Mouse (Mus musculus) myocyte (in vitro differentiated cells): ENCODE measurements around the gene Zbed4. TPM values are rescaled to one million over a fixed set of nuclear protein-coding genes. Genes with fewer than 3 reads are reported as not detected.
A peak's percentile ranks its signal among the peaks of the same experiment; 100 is the strongest.

Experiments
- H3K27me3 ChIP-seq: one replicate; pipeline ENCODE4 v1.6.1; 2011; ENCODE audit not compliant: control insufficient read depth, insufficient read depth, insufficient read length
- H3K36me3 ChIP-seq: one replicate; pipeline ENCODE4 v1.6.1; 2011; ENCODE audit not compliant: control insufficient read depth, insufficient read depth
- H3K4me2 ChIP-seq: one replicate; pipeline ENCODE4 v1.6.1; 2011; ENCODE audit warnings: low read depth, control low read depth
- H3K4me3 ChIP-seq: one replicate; pipeline ENCODE4 v1.5.1; 2011; ENCODE audit warnings: mild to moderate bottlenecking, control low read depth, moderate library complexity
- H3K79me2 ChIP-seq: one replicate; pipeline ENCODE4 v1.6.1; 2011; ENCODE audit not compliant: control insufficient read depth, insufficient read depth
- H3ac ChIP-seq: one replicate; pipeline ENCODE4 v1.6.1; 2011; ENCODE audit not compliant: control insufficient read depth, insufficient read length
- CEBPB ChIP-seq: IDR thresholded peaks from 2 replicates; pipeline ENCODE4 v1.6.1; 2011; ENCODE audit warnings: mild to moderate bottlenecking, moderate library complexity; ENCODE audit not compliant: poor library complexity, insufficient read depth, severe bottlenecking
- E2F4 ChIP-seq: IDR thresholded peaks from one replicate; pipeline ENCODE4 v1.6.1; 2011; ENCODE audit warnings: mild to moderate bottlenecking, control low read depth, moderate library complexity; ENCODE audit not compliant: insufficient read depth
- MAX ChIP-seq: IDR thresholded peaks from one replicate; pipeline ENCODE4 v1.6.1; 2011; ENCODE audit warnings: low read depth, mild to moderate bottlenecking, control low read depth
- MYOD1 ChIP-seq, 3 experiments: IDR thresholded peaks; one replicate each; pipeline ENCODE4 v1.6.1; 2011; ENCODE audit warnings: control low read depth in 2 of 3, low read depth in 2 of 3, mild to moderate bottlenecking in 2 of 3, moderate library complexity in 1 of 3; ENCODE audit not compliant: insufficient read length in 2 of 3, control insufficient read depth in 1 of 3
- MYOG ChIP-seq, 3 experiments: IDR thresholded peaks; one replicate each; pipeline ENCODE4 v1.6.1; 2011; ENCODE audit warnings: control low read depth in 2 of 3, low read depth in 2 of 3, mild to moderate bottlenecking in 2 of 3; ENCODE audit not compliant: insufficient read length in 2 of 3, control insufficient read depth in 1 of 3, insufficient read depth in 1 of 3
- POLR2A ChIP-seq: IDR thresholded peaks from one replicate; pipeline ENCODE4 v1.6.1; 2011; ENCODE audit warnings: low read depth, mild to moderate bottlenecking, control low read depth, moderate library complexity; ENCODE audit not compliant: insufficient read length
- POLR2AphosphoS2 ChIP-seq: IDR thresholded peaks from one replicate; pipeline ENCODE4 v1.6.1; 2011; ENCODE audit warnings: low read depth, control low read depth; ENCODE audit not compliant: insufficient read length
- REST ChIP-seq: IDR thresholded peaks from one replicate; pipeline ENCODE4 v1.6.1; 2011; ENCODE audit warnings: mild to moderate bottlenecking, control low read depth, moderate library complexity; ENCODE audit not compliant: insufficient read depth, insufficient read length
- SRF ChIP-seq: IDR thresholded peaks from one replicate; pipeline ENCODE4 v1.6.1; 2011; ENCODE audit warnings: low read depth; ENCODE audit not compliant: control insufficient read depth, insufficient read length
- TCF12 ChIP-seq: IDR thresholded peaks from one replicate; pipeline ENCODE4 v1.6.1; 2011; ENCODE audit warnings: mild to moderate bottlenecking, control low read depth; ENCODE audit not compliant: poor library complexity, insufficient read depth, severe bottlenecking
- TCF3 ChIP-seq: IDR thresholded peaks from one replicate; pipeline ENCODE4 v1.6.1; 2011; ENCODE audit warnings: low read depth, control low read depth; ENCODE audit not compliant: insufficient read length
- USF1 ChIP-seq: IDR thresholded peaks from one replicate; pipeline ENCODE4 v1.6.1; 2011; ENCODE audit warnings: low read depth, mild to moderate bottlenecking, control low read depth, moderate library complexity
- polyA plus RNA-seq: library from polyadenylated mRNA; unstranded; fragments of >200 nt; fragmentation: generic; extraction: Trizol; gene quantifications from one replicate; pipeline ENCODE4 v1.2.1, GENCODE M21; 2012; ENCODE audit warnings: missing spikeins

The Zbed4 gene
- polyA plus RNA-seq, 1 experiment, result 9.5 TPM

GRCm38 (mm10) chr15:88727204-88727603 is 24.3 kb upstream of the Zbed4 start:
- Histone ChIP-seq H3K4me3 (no peak overlapping the region), H3K36me3 (peaks cover 64% of the 10 kb centered on the region), H3ac (no peak overlapping the region), H3K79me2 (peaks cover 94% of the 10 kb centered on the region), H3K27me3 (no peaks in the 10 kb centered on the region), H3K4me2 (no peak overlapping the region)
- TF ChIP-seq SRF (no peak), POLR2A (no peak), MYOG (IDR thresholded peaks at IDR 0.05; ENCODE audit: control insufficient read depth in 1 of 3, insufficient read depth in 1 of 3, insufficient read length in 2 of 3, low read depth in 2 of 3) (no peak), E2F4 (no peak), CEBPB (no peak), MAX (no peak), TCF3 (no peak), TCF12 (no peak)

- H3K4me2 ChIP-seq, result peak overlapping the region; percentile 86
- no peak overlapping the region for H3ac ChIP-seq
- peaks cover 70% of the 10 kb centered on the region for H3K79me2 ChIP-seq
- H3K4me3 ChIP-seq, result no peak overlapping the region
- H3K36me3 ChIP-seq, result peaks cover 37% of the 10 kb centered on the region
- no peak for TF ChIP-seq E2F4
- no peak for TF ChIP-seq MYOG (IDR thresholded peaks at IDR 0.05; ENCODE audit: control insufficient read depth in 1 of 3, insufficient read depth in 1 of 3, insufficient read length in 2 of 3, low read depth in 2 of 3)
- TF ChIP-seq POLR2AphosphoS2, result no peak
- no peak for TF ChIP-seq REST
- no peak for TF ChIP-seq CEBPB
- no peaks in the 10 kb centered on the region for H3K27me3 ChIP-seq
Measured at GRCm38 (mm10) chr15:88730717-88731116, 20.7 kb upstream of the Zbed4 start.

- H3K79me2 ChIP-seq, result peaks cover 56% of the 10 kb centered on the region
- TF ChIP-seq TCF3 (no peak), MYOG (IDR thresholded peaks at IDR 0.05; ENCODE audit: control insufficient read depth in 1 of 3, insufficient read depth in 1 of 3, insufficient read length in 2 of 3, low read depth in 2 of 3) (no peak)
- H3K4me3 ChIP-seq, result peak overlapping the region; percentile 48
- H3K4me2 ChIP-seq, result peak overlapping the region; percentile 86
- peak overlapping the region; percentile 97 for H3ac ChIP-seq
- H3K36me3 ChIP-seq, result peaks cover 27% of the 10 kb centered on the region
- H3K27me3 ChIP-seq, result no peaks in the 10 kb centered on the region
Measured at GRCm38 (mm10) chr15:88732405-88733020, 18.9 kb upstream of the Zbed4 start.

DNA sequence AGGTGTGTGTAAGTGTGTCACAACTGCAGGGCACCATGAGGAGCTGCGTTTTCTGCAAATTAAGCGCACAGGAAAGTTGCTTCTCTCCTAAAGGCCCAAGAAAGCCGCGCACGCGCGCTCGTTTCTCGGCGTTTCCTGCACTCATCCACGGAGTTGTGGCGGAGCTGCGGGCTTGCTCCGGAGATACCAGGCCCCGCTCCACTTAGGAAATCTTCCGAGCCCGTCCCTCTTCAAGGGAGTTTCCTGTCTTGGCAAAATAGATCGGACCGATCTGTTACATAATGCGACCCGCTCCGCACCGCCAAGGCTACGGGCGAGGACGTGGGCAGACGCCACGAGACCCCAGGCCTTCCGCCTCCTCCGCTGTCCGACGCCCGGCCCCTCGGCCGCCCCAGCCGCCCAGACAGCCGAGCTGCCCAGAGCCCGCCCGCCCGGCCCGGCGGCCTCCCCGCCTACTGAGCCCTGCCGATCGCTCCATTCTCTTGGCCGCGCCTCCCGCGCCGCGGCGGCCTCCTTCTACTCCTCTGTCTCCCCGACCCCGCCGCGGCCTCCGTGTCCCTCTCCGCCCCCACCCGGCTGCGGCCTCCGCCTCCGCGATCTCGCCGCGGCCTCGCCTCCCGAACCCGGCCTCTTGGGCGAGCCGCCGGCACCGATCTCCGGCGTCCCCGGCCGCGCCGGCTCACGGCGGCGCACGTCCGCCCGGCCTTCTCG is 18.3 kb upstream of the Zbed4 start:
- H3K4me2 ChIP-seq, result peak overlapping the region; percentile 86
- peak overlapping the region; percentile 97 for H3ac ChIP-seq
- H3K36me3 ChIP-seq, result peaks cover 25% of the 10 kb centered on the region
- H3K27me3 ChIP-seq, result no peaks in the 10 kb centered on the region
- peak overlapping the region; percentile 48 for H3K4me3 ChIP-seq
- H3K79me2 ChIP-seq, result peaks cover 51% of the 10 kb centered on the region
- TF ChIP-seq MAX (no peak), SRF (no peak), MYOD1 (IDR thresholded peaks at IDR 0.05; ENCODE audit: control insufficient read depth in 1 of 3, insufficient read length in 2 of 3, low read depth in 2 of 3) (peak in 1 of 3 experiments; percentile 21), POLR2AphosphoS2 (peak; percentile 65), POLR2A (peak; percentile 23), MYOG (IDR thresholded peaks at IDR 0.05; ENCODE audit: control insufficient read depth in 1 of 3, insufficient read depth in 1 of 3, insufficient read length in 2 of 3, low read depth in 2 of 3) (no peak), CEBPB (no peak)

DNA sequence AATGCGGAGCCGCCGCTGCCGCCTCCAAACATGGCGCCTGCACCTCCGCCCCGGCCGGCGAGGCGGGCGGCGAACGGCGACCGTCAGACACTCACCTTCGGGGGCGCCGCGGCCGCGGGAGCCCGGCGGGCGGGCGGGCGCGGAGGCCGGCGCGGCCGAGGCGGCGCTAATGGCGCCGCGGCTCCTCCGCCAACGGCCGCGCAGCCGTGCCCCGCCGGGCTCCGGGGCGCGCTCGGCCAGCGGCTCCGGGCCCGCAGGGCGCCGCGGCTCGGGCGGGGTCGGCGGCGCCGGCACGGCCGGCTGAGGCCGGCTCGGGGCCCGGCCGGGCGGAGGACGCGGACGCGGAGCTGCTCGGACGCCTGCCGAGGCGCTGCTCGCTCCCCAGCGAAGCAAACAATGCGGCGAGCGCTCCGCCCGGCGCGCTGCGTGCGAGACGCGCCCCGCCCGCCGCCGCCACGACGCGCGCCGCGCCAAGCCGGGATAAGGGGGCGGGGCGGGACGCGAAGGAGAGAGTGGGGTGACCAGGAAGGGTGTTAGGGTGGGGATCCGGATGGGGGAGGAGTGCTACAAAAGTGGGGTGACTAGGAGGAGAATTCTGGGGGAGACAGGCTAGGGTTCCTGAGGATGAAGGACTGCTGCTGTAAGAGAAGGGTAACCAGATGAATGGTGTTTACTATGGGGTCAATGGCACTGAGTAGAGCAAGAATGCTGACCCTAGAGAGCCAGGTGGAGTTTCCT is 17.5 kb upstream of the Zbed4 start, which contains the start of gene Brd1:
Gene Brd1 (minus strand): TSS at position 400 of the 738 bp plus-strand sequence.
- H3K4me2 ChIP-seq, result peak within 1 kb of the TSS; percentile 86
- peak within 1 kb of the TSS; percentile 97 for H3ac ChIP-seq
- H3K36me3 ChIP-seq, result peaks cover 17% of the 10 kb centered on the region
- no peaks in the 10 kb centered on the region for H3K27me3 ChIP-seq
- peaks cover 43% of the 10 kb centered on the region for H3K79me2 ChIP-seq
- TF ChIP-seq E2F4, result peak; percentile 48
- no peak for TF ChIP-seq MYOG (IDR thresholded peaks at IDR 0.05; ENCODE audit: control insufficient read depth in 1 of 3, insufficient read depth in 1 of 3, insufficient read length in 2 of 3, low read depth in 2 of 3)
- peak in 1 of 3 experiments; percentile 29 for TF ChIP-seq MYOD1 (IDR thresholded peaks at IDR 0.05; ENCODE audit: control insufficient read depth in 1 of 3, insufficient read length in 2 of 3, low read depth in 2 of 3)
- TF ChIP-seq SRF, result no peak
- TF ChIP-seq POLR2AphosphoS2, result peak; percentile 89
- no peak for TF ChIP-seq TCF12
- TF ChIP-seq REST, result peak; percentile 40
- peak; percentile 87 for TF ChIP-seq POLR2A
- no peak for TF ChIP-seq CEBPB
- no peak for TF ChIP-seq USF1
- TF ChIP-seq MAX, result no peak
- no peak for TF ChIP-seq TCF3
- H3K4me3 ChIP-seq, result peak within 1 kb of the TSS; percentile 48
